Mouse (Mus musculus) lung, postnatal 0 days (tissue): ENCODE measurements around the gene Twf1. TPM values are rescaled to one million over a fixed set of nuclear protein-coding genes. Genes with fewer than 3 reads are reported as not detected.

Source experiments
- ATAC-seq: fragments of 200-750 bp; cut with Nextera tagmentation; 2 replicates; pipeline ENCODE4 v1.8.0; 2017; ENCODE audit warnings: moderate library complexity
- DNase-seq: peaks from one replicate; pipeline ENCODE4 v3.0.0-alpha.2; 2016; ENCODE audit warnings: low spot score
- H3K27ac ChIP-seq: fragments of 300-500 bp; sonication (generic); 2 replicates; pipeline ENCODE4 v1.5.1; 2014; ENCODE audit warnings: antibody characterized with exemption, mild to moderate bottlenecking, low read length, mixed read lengths
- H3K27me3 ChIP-seq: fragments of 300-500 bp; sonication (generic); replicated peaks from 2 replicates; pipeline ENCODE4 v1.6.1; 2014; ENCODE audit warnings: low read length, mixed read lengths; ENCODE audit not compliant: insufficient read depth
- H3K36me3 ChIP-seq: fragments of 300-500 bp; sonication (generic); 2 replicates; pipeline ENCODE4 v1.6.1; 2014; ENCODE audit warnings: low read length, mixed read lengths; ENCODE audit not compliant: insufficient read depth
- H3K4me1 ChIP-seq: fragments of 300-500 bp; sonication (generic); 2 replicates; pipeline ENCODE4 v1.6.1; 2014; ENCODE audit warnings: antibody characterized with exemption, low read depth, low read length, mixed read lengths; ENCODE audit not compliant: insufficient read depth
- H3K4me2 ChIP-seq: fragments of 300-500 bp; sonication (generic); replicated peaks from 2 replicates; pipeline ENCODE4 v1.6.1; 2014; ENCODE audit warnings: low read depth, mild to moderate bottlenecking, low read length, moderate library complexity, mixed read lengths
- H3K4me3 ChIP-seq: fragments of 300-500 bp; sonication (generic); 2 replicates; pipeline ENCODE4 v1.5.1; 2014; ENCODE audit warnings: low read depth, low read length
- H3K9ac ChIP-seq: fragments of 300-500 bp; sonication (generic); replicated peaks from 2 replicates; pipeline ENCODE4 v1.6.1; 2014; ENCODE audit warnings: low read depth, mild to moderate bottlenecking
- H3K9me3 ChIP-seq: fragments of 300-500 bp; sonication (generic); 2 replicates; pipeline ENCODE4 v1.6.1; 2016; ENCODE audit warnings: low read length, mixed read lengths
- CTCF ChIP-seq: IDR thresholded peaks from 2 replicates; pipeline ENCODE4 v1.5.1; 2016; ENCODE audit warnings: antibody characterized with exemption, mild to moderate bottlenecking
- EP300 ChIP-seq: IDR thresholded peaks from 2 replicates; pipeline ENCODE4 v1.6.1; 2016; ENCODE audit warnings: antibody characterized with exemption, mild to moderate bottlenecking, control low read depth
- WGBS: fragments of 180-500 bp; shearing (Covaris S2); extraction: QIAGEN DNeasy Blood & Tissue Kit; methylation state at CpG from one replicate; pipeline ENCODE4 v1.1.7; 2014; 5-methylcytosine and 5-hydroxymethylcytosine counted together
- polyA plus RNA-seq: library from polyadenylated mRNA; unstranded; fragments of >200 nt; fragmentation: Nextera tagmentation; extraction: Ambion mirVana; gene quantifications from 2 replicates; pipeline ENCODE4 v1.2.1, GENCODE M21; 2015

Gene Twf1
- polyA plus RNA-seq, 1 experiment from 2014 or later: 86.3 TPM

- Histone ChIP-seq H3K36me3 (peaks cover 10% of the 10 kb centered on the region; the same call in 1 of the 2 replicates), H3K9me3 (no peaks in the 10 kb centered on the region), H3K4me1 (no peaks in the 10 kb centered on the region), H3K27me3 (no peaks in the 10 kb centered on the region), H3K9ac (no peak overlapping the region), H3K4me2 (no peak overlapping the region), H3K27ac (no peak overlapping the region), H3K4me3 (no peak overlapping the region)
- whole genome bisulfite sequencing: 73% methylated on average over 2 of the region's 2 CpGs
- DNase-seq: no peak
- ATAC-seq: no peak
- TF ChIP-seq EP300 (no peak), CTCF (no peak)
Observed at GRCm38 (mm10) chr15:94564909-94565308, 24.8 kb downstream of the Twf1 start.

GRCm38 (mm10) chr15:94558895-94559656 lies 30.6 kb downstream of the Twf1 start:
- Histone ChIP-seq H3K27ac (no peak overlapping the region), H3K27me3 (no peaks in the 10 kb centered on the region), H3K4me3 (no peak overlapping the region), H3K36me3 (peaks cover 6% of the 10 kb centered on the region; the same call in 1 of the 2 replicates), H3K9ac (no peak overlapping the region), H3K4me2 (no peak overlapping the region), H3K4me1 (no peaks in the 10 kb centered on the region), H3K9me3 (no peaks in the 10 kb centered on the region)
- WGBS: 59% methylated on average over 17 of the region's 17 CpGs
- DNase-seq (no peak), ATAC-seq (no peak)
- no peak for TF ChIP-seq EP300
- TF ChIP-seq CTCF: no peak

GRCm38 (mm10) chr15:94557442-94557841 lies 32.2 kb downstream of the Twf1 start:
- Histone ChIP-seq H3K27me3 (no peaks in the 10 kb centered on the region), H3K9me3 (no peaks in the 10 kb centered on the region), H3K27ac (no peak overlapping the region), H3K4me2 (no peak overlapping the region), H3K9ac (no peak overlapping the region), H3K36me3 (no peaks in the 10 kb centered on the region), H3K4me1 (no peaks in the 10 kb centered on the region), H3K4me3 (no peak overlapping the region)
- ATAC-seq (peak; percentile 78), DNase-seq (peak; percentile 82)
- WGBS: 16% methylated on average over 7 of the region's 7 CpGs
- no peak for TF ChIP-seq EP300
- TF ChIP-seq CTCF: peak; percentile 97

GRCm38 (mm10) chr15:94553536-94553935 lies 36.2 kb downstream of the Twf1 start:
- no peak for TF ChIP-seq EP300
- no peak for TF ChIP-seq CTCF
- Histone ChIP-seq H3K27me3 (no peaks in the 10 kb centered on the region), H3K9me3 (no peaks in the 10 kb centered on the region), H3K27ac (no peak overlapping the region), H3K4me2 (no peak overlapping the region), H3K36me3 (no peaks in the 10 kb centered on the region), H3K4me1 (no peaks in the 10 kb centered on the region), H3K9ac (no peak overlapping the region), H3K4me3 (no peak overlapping the region)
- DNase-seq: no peak
- WGBS: 89% methylated on average over 9 of the region's 9 CpGs
- no peak for ATAC-seq

GRCm38 (mm10) chr15:94544844-94545243 lies 44.8 kb downstream of the Twf1 start:
- no peak overlapping the region for H3K27ac ChIP-seq
- H3K4me1 ChIP-seq: no peaks in the 10 kb centered on the region
- DNase-seq (no peak), ATAC-seq (no peak)
- WGBS: 76% methylated on average over 4 of the region's 4 CpGs
- no peaks in the 10 kb centered on the region for H3K27me3 ChIP-seq
- H3K9ac ChIP-seq: no peak overlapping the region
- H3K4me2 ChIP-seq: no peak overlapping the region
- TF ChIP-seq CTCF (no peak), EP300 (no peak)
- no peaks in the 10 kb centered on the region for H3K36me3 ChIP-seq
- H3K4me3 ChIP-seq: no peak overlapping the region
- no peaks in the 10 kb centered on the region for H3K9me3 ChIP-seq

GRCm38 (mm10) chr15:94544052-94544636 lies 45.5 kb downstream of the Twf1 start:
- DNase-seq: no peak

More at GRCm38 (mm10) chr15:94544052-94544636, 45.5 kb downstream of the Twf1 start:
- H3K27ac ChIP-seq: peak overlapping the region; percentile 87
- H3K27me3 ChIP-seq: no peaks in the 10 kb centered on the region
- 37% methylated on average over 9 of the region's 9 CpGs for WGBS
- no peak for TF ChIP-seq EP300
- no peak for TF ChIP-seq CTCF
- peak overlapping the region; percentile 94 for H3K4me3 ChIP-seq
- H3K4me2 ChIP-seq: peak overlapping the region; percentile 72
- H3K4me1 ChIP-seq: no peaks in the 10 kb centered on the region
- peak overlapping the region; percentile 76 for H3K9ac ChIP-seq
- H3K9me3 ChIP-seq: no peaks in the 10 kb centered on the region
- no peaks in the 10 kb centered on the region for H3K36me3 ChIP-seq
- ATAC-seq: no peak
